Mouse (Mus musculus) ES-E14 (cell line): ENCODE data around the gene Arid5b. TPM values are rescaled to one million over a fixed set of nuclear protein-coding genes. Genes with fewer than 3 reads are reported as not detected.

Source experiments
- DNase-seq: peaks from one replicate; pipeline ENCODE4 v3.0.0-alpha.2; 2013; ENCODE audit warnings: low read depth, low spot score
- H3K27ac ChIP-seq: 2 replicates; pipeline ENCODE4 v1.5.1; 2012; ENCODE audit warnings: low read depth, mild to moderate bottlenecking, low read length, moderate library complexity, mixed read lengths; ENCODE audit not compliant: poor library complexity, insufficient read depth, severe bottlenecking
- H3K36me3 ChIP-seq: 2 replicates; pipeline ENCODE4 v1.6.1; 2012; ENCODE audit warnings: mild to moderate bottlenecking, low read length, moderate library complexity, mixed read lengths; ENCODE audit not compliant: control insufficient read depth, poor library complexity, insufficient read depth, severe bottlenecking
- H3K4me1 ChIP-seq, 2 experiments: fragments of 150-350 bp in 1 of 2; sonication (generic) in 1 of 2; 2 replicates each; pipeline ENCODE4 v1.6.1; 2012; ENCODE audit warnings: low read length in 2 of 2, mild to moderate bottlenecking in 1 of 2, mixed read lengths in 1 of 2; ENCODE audit not compliant: control insufficient read depth in 2 of 2, insufficient read depth in 2 of 2, poor library complexity in 1 of 2
- H3K4me3 ChIP-seq, 2 experiments: fragments of 150-350 bp in 1 of 2; sonication (generic) in 1 of 2; 2 replicates each; pipeline ENCODE4 v1.5.1; 2012; ENCODE audit warnings: low read length in 2 of 2, low read depth in 1 of 2, mild to moderate bottlenecking in 1 of 2, mixed read lengths in 1 of 2; ENCODE audit not compliant: insufficient read depth in 1 of 2, poor library complexity in 1 of 2, severe bottlenecking in 1 of 2
- H3K9ac ChIP-seq: 2 replicates; pipeline ENCODE4 v1.6.1; 2012; ENCODE audit warnings: low read depth, mild to moderate bottlenecking, low read length, mixed read lengths; ENCODE audit not compliant: poor library complexity, insufficient read depth, severe bottlenecking
- H3K9me3 ChIP-seq: fragments of 150-350 bp; sonication (generic); 2 replicates; pipeline ENCODE4 v1.6.1; 2012; ENCODE audit warnings: low read depth, mild to moderate bottlenecking, low read length; ENCODE audit not compliant: control insufficient read depth, insufficient read depth
- CHD2 ChIP-seq: IDR thresholded peaks from 2 replicates; pipeline ENCODE4 v1.6.1; 2014; ENCODE audit warnings: mild to moderate bottlenecking, low read depth, low read length, inconsistent platforms
- HCFC1 ChIP-seq: IDR thresholded peaks from 2 replicates; pipeline ENCODE4 v1.6.1; 2012; ENCODE audit warnings: low read length, inconsistent platforms, borderline replicate concordance; ENCODE audit not compliant: insufficient read depth
- MAFK ChIP-seq: IDR thresholded peaks from 2 replicates; pipeline ENCODE4 v1.6.1; 2014; ENCODE audit warnings: mild to moderate bottlenecking, low read depth, low read length, inconsistent platforms; ENCODE audit not compliant: insufficient read depth
- ZC3H11A ChIP-seq: IDR thresholded peaks from 2 replicates; pipeline ENCODE4 v1.6.1; 2012; ENCODE audit warnings: low read depth, mild to moderate bottlenecking, inconsistent platforms, low read length, borderline replicate concordance
- ZNF384 ChIP-seq: IDR thresholded peaks from 2 replicates; pipeline ENCODE4 v1.6.1; 2012; ENCODE audit warnings: low read depth, low read length, inconsistent platforms
- in situ Hi-C, 2 experiments: fragments of 600-800 bp; cut with MboI; formaldehyde crosslinking; loops; one replicate each; pipeline ENCODE4 v1.15.1; 2025; ENCODE audit warnings: low sequenced_read_pairs in 2 of 2, inconsistent platforms in 1 of 2; ENCODE audit not compliant: unreplicated experiment in 2 of 2
- total RNA-seq: library from RNA; depleted of rRNA; stranded (reverse); fragments of 300-350 nt; gene quantifications from 2 replicates; pipeline ENCODE4 v1.2.3, GENCODE M21; 2012

Gene Arid5b
- total RNA-seq, 1 experiment = 26.2 TPM

DNA sequence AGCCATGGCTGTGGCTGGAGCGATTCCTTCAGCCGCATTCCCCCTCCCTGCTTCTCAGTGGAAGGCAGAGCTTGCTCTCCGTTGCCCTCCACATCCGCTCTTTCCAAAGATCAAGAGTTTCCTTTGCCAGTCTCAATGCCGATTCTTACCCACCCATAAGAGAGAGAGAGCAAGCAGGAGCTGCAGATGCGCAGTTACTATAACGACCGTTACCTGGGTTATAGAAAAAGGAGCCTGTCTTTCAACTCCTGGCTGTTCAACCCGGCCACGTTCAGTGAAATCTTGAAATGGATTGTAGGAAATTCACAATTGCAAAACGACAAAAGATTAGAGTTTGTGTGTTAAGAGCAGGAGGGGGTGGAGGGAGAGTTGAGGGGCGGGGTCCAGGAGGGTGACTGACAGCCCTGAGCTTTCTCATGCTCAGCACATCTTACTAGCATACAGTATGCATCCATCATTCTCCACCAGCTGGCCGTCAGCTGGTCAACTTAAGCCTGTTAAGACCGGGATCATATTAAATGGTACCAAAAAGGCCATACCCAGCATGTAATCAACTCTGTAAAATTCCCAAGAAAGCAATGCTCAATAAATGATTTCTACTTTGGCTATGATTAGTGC is 227.1 kb downstream of the Arid5b start:
- no peak for TF ChIP-seq CHD2
- TF ChIP-seq MAFK = no peak
- TF ChIP-seq ZNF384 = no peak
- TF ChIP-seq HCFC1 = no peak
- no peak for TF ChIP-seq ZC3H11A
- H3K4me3 ChIP-seq = no peak overlapping the region; a peak in 1 of 4 replicates

GRCm38 (mm10) chr10:68050882-68051281 is 227.7 kb downstream of the Arid5b start:
- no peaks in the 10 kb centered on the region for H3K9me3 ChIP-seq
- 0 out of 4 replicates have a peak, but pooled peaks cover 0 to 6% of the 10 kb centered on the region in 2 experiments for H3K4me1 ChIP-seq
- H3K4me3 ChIP-seq = no peak overlapping the region; a peak in 1 of 4 replicates
- H3K27ac ChIP-seq = no peak overlapping the region
- no peak for DNase-seq
- no peak overlapping the region for H3K9ac ChIP-seq
- in situ Hi-C loops = loop anchor here in 1 of 2 experiments (10.0 kb wide), 1 partner anchor 104 kb away; no protein-coding TSS in a partner anchor
- no peaks in the 10 kb centered on the region for H3K36me3 ChIP-seq
- TF ChIP-seq ZC3H11A = peak; percentile 18; the same call in 1 of the 2 replicates
- no peak for TF ChIP-seq CHD2
- TF ChIP-seq MAFK = no peak
- TF ChIP-seq HCFC1 = no peak
- no peak for TF ChIP-seq ZNF384

More for the DNA sequence above, 227.1 kb downstream of the Arid5b start:
- in situ Hi-C loops = loop anchor here in 1 of 2 experiments (10.0 kb wide), 1 partner anchor 103 kb away; no protein-coding TSS in a partner anchor
- Histone ChIP-seq H3K27ac (no peak overlapping the region), H3K9me3 (no peaks in the 10 kb centered on the region), H3K36me3 (no peaks in the 10 kb centered on the region), H3K9ac (no peak overlapping the region), H3K4me1 (0 out of 4 replicates have a peak, but pooled peaks cover 0 to 6% of the 10 kb centered on the region in 2 experiments)
- no peak for DNase-seq

- H3K4me1 ChIP-seq = peaks cover 0 to 10% of the 10 kb centered on the region in 2 experiments; a peak in 1 of 4 replicates
- no peak overlapping the region for H3K4me3 ChIP-seq
- no peak overlapping the region for H3K27ac ChIP-seq
- H3K9me3 ChIP-seq = no peaks in the 10 kb centered on the region
- H3K9ac ChIP-seq = no peak overlapping the region
- no peak for TF ChIP-seq MAFK
- no peak for TF ChIP-seq ZNF384
- no peak for TF ChIP-seq ZC3H11A
- no peak for TF ChIP-seq CHD2
- TF ChIP-seq HCFC1 = no peak
- no peaks in the 10 kb centered on the region for H3K36me3 ChIP-seq
- in situ Hi-C loops = no loop called here
- no peak for DNase-seq
These were observed 229.8 kb downstream of the Arid5b start for GRCm38 (mm10) chr10:68048641-68049305.

DNA sequence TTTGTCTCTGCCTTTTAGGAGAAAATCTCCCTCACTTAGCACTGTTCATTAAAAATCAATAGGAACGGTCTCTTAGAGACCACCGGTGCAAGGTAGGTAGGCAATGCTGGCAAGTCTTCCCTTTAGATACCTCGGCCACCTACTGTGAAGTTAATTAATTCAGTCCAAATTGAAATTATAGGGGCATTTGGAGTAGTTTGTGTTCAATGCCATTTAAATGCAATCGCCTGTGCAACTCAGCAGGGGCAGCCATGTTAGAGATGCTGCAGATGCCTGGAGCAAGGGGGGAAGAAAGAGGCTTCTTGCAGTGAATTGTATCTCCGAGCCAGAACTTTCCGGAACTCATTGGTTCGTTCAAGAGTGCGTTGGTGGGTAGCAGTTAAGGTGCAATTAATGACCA is 233.7 kb downstream of the Arid5b start:
- no peaks in the 10 kb centered on the region for H3K9me3 ChIP-seq
- no peak overlapping the region for H3K9ac ChIP-seq
- H3K36me3 ChIP-seq = no peaks in the 10 kb centered on the region
- in situ Hi-C loops = no loop called here
- no peak overlapping the region for H3K27ac ChIP-seq
- DNase-seq = no peak
- no peak overlapping the region for H3K4me3 ChIP-seq
- peaks cover 0 to 7% of the 10 kb centered on the region in 2 experiments; a peak in 1 of 4 replicates for H3K4me1 ChIP-seq
- TF ChIP-seq ZC3H11A = no peak
- TF ChIP-seq MAFK = no peak
- TF ChIP-seq CHD2 = no peak
- TF ChIP-seq HCFC1 = no peak
- no peak for TF ChIP-seq ZNF384
